Mouse (Mus musculus) MEL (cell line): ENCODE results near the gene Rapgef1. TPM values are rescaled to one million over a fixed set of nuclear protein-coding genes. Genes with fewer than 3 reads are reported as not detected.

Experiments used
- DNase-seq: peaks from one replicate; pipeline ENCODE4 v3.0.0; 2011; ENCODE audit warnings: low read depth, low spot score
- H3K27ac ChIP-seq: 2 replicates; pipeline ENCODE4 v1.5.1; 2012; ENCODE audit warnings: low read depth, mild to moderate bottlenecking, control low read depth, low read length, moderate library complexity; ENCODE audit not compliant: control insufficient read depth
- H3K27me3 ChIP-seq, 2 experiments: fragments of 150-350 bp in 1 of 2; sonication (generic) in 1 of 2; 2 replicates each; pipeline ENCODE4 v1.6.1; 2012; ENCODE audit warnings: low read length in 2 of 2, mild to moderate bottlenecking in 2 of 2, improper control_type of control experiment in 1 of 2, moderate library complexity in 1 of 2; ENCODE audit not compliant: insufficient read depth in 2 of 2, control insufficient read depth in 1 of 2
- H3K36me3 ChIP-seq, 2 experiments: 2 replicates each; pipeline ENCODE4 v1.6.1; 2012 to 2014; ENCODE audit warnings: low read length in 2 of 2, improper control_type of control experiment in 1 of 2, inconsistent platforms in 1 of 2, mild to moderate bottlenecking in 1 of 2; ENCODE audit not compliant: insufficient read depth in 2 of 2, control insufficient read depth in 1 of 2
- H3K4me1 ChIP-seq, 2 experiments: fragments of 150-350 bp in 1 of 2; sonication (generic) in 1 of 2; 2 replicates each; pipeline ENCODE4 v1.6.1; 2012; ENCODE audit warnings: low read length in 2 of 2, improper control_type of control experiment in 1 of 2, mild to moderate bottlenecking in 1 of 2; ENCODE audit not compliant: insufficient read depth in 2 of 2, control insufficient read depth in 1 of 2
- H3K4me3 ChIP-seq, 2 experiments: fragments of 150-350 bp in 1 of 2; sonication (generic) in 1 of 2; 2 replicates each; pipeline ENCODE4 v1.5.1; 2012; ENCODE audit warnings: low read depth in 2 of 2, low read length in 2 of 2, mild to moderate bottlenecking in 2 of 2, moderate library complexity in 2 of 2, control low read depth in 1 of 2, improper control_type of control experiment in 1 of 2; ENCODE audit not compliant: control insufficient read depth in 1 of 2, insufficient read depth in 1 of 2
- H3K79me2 ChIP-seq: 2 replicates; pipeline ENCODE4 v1.6.1; 2012; ENCODE audit warnings: mild to moderate bottlenecking, low read length, moderate library complexity; ENCODE audit not compliant: control insufficient read depth, poor library complexity, insufficient read depth
- H3K9ac ChIP-seq: 2 replicates; pipeline ENCODE4 v1.6.1; 2012; ENCODE audit warnings: low read depth, mild to moderate bottlenecking, control low read depth, low read length, moderate library complexity; ENCODE audit not compliant: control insufficient read depth, poor library complexity, severe bottlenecking
- H3K9me3 ChIP-seq: fragments of 150-350 bp; sonication (generic); replicated peaks from 2 replicates; pipeline ENCODE4 v1.6.1; 2012; ENCODE audit warnings: mild to moderate bottlenecking, low read length, improper control_type of control experiment, moderate library complexity; ENCODE audit not compliant: insufficient read depth
- BHLHE40 ChIP-seq: IDR thresholded peaks from 2 replicates; pipeline ENCODE4 v1.6.1; 2012; ENCODE audit warnings: low read depth, mild to moderate bottlenecking, inconsistent platforms, low read length, improper control_type of control experiment, borderline replicate concordance
- CHD2 ChIP-seq: IDR thresholded peaks from 2 replicates; pipeline ENCODE4 v1.6.1; 2011; ENCODE audit warnings: low read length, improper control_type of control experiment
- CTCF ChIP-seq, 3 experiments: IDR thresholded peaks in 2 of 3; conservative IDR thresholded peaks in 1 of 3; 2 replicates each; pipeline ENCODE4 v1.5.1; 2011 to 2012; ENCODE audit warnings: low read length in 3 of 3, low read depth in 2 of 3, mild to moderate bottlenecking in 2 of 3, improper control_type of control experiment in 1 of 3, inconsistent platforms in 1 of 3, mixed read lengths in 1 of 3, moderate library complexity in 1 of 3; ENCODE audit not compliant: control insufficient read depth in 1 of 3, insufficient read depth in 1 of 3, poor library complexity in 1 of 3, severe bottlenecking in 1 of 3
- E2F4 ChIP-seq: IDR thresholded peaks from 2 replicates; pipeline ENCODE4 v1.6.1; 2011; ENCODE audit warnings: low read depth, low read length, improper control_type of control experiment, borderline replicate concordance
- ETS1 ChIP-seq: IDR thresholded peaks from 2 replicates; pipeline ENCODE4 v1.6.1; 2012; ENCODE audit warnings: low read depth, mild to moderate bottlenecking, inconsistent platforms, low read length, improper control_type of control experiment, moderate library complexity
- GABPA ChIP-seq: IDR thresholded peaks from 2 replicates; pipeline ENCODE4 v1.6.1; 2012; ENCODE audit warnings: low read depth, mild to moderate bottlenecking, inconsistent platforms, low read length, improper control_type of control experiment, moderate library complexity
- GATA1 ChIP-seq: IDR thresholded peaks from 2 replicates; pipeline ENCODE4 v1.6.1; 2011; ENCODE audit warnings: low read depth, low read length, improper control_type of control experiment
- HCFC1 ChIP-seq: IDR thresholded peaks from 2 replicates; pipeline ENCODE4 v1.6.1; 2012; ENCODE audit warnings: low read depth, mild to moderate bottlenecking, inconsistent platforms, low read length, improper control_type of control experiment, moderate library complexity
- JUND ChIP-seq: IDR thresholded peaks from 2 replicates; pipeline ENCODE4 v1.6.1; 2011; ENCODE audit warnings: low read depth, mild to moderate bottlenecking, improper control_type of control experiment, low read length
- MAFK ChIP-seq: IDR thresholded peaks from 2 replicates; pipeline ENCODE4 v1.6.1; 2011; ENCODE audit warnings: low read depth, mild to moderate bottlenecking, low read length, improper control_type of control experiment, borderline replicate concordance
- MAZ ChIP-seq: IDR thresholded peaks from 2 replicates; pipeline ENCODE4 v1.6.1; 2012; ENCODE audit warnings: low read depth, mild to moderate bottlenecking, inconsistent platforms, low read length, improper control_type of control experiment
- MXI1 ChIP-seq: IDR thresholded peaks from 2 replicates; pipeline ENCODE4 v1.6.1; 2011; ENCODE audit warnings: mild to moderate bottlenecking, low read depth, low read length, improper control_type of control experiment
- NELFE ChIP-seq: IDR thresholded peaks from 2 replicates; pipeline ENCODE4 v1.6.1; 2011; ENCODE audit warnings: low read depth, low read length, improper control_type of control experiment
- NRF1 ChIP-seq: IDR thresholded peaks from 2 replicates; pipeline ENCODE4 v1.6.1; 2014; ENCODE audit warnings: low read depth, mild to moderate bottlenecking, inconsistent platforms, low read length, improper control_type of control experiment, moderate library complexity; ENCODE audit not compliant: poor library complexity, insufficient read depth, severe bottlenecking
- POLR2AphosphoS2 ChIP-seq: IDR thresholded peaks from 2 replicates; pipeline ENCODE4 v1.6.1; 2011; ENCODE audit warnings: low read length, improper control_type of control experiment
- RAD21 ChIP-seq: IDR thresholded peaks from 2 replicates; pipeline ENCODE4 v1.6.1; 2011; ENCODE audit warnings: mild to moderate bottlenecking, low read depth, low read length, improper control_type of control experiment
- RCOR1 ChIP-seq: IDR thresholded peaks from 2 replicates; pipeline ENCODE4 v1.6.1; 2012; ENCODE audit warnings: low read depth, mild to moderate bottlenecking, inconsistent platforms, low read length, improper control_type of control experiment
- SMC3 ChIP-seq: IDR thresholded peaks from 2 replicates; pipeline ENCODE4 v1.6.1; 2011; ENCODE audit warnings: low read depth, low read length, improper control_type of control experiment
- TAL1 ChIP-seq: IDR thresholded peaks from 2 replicates; pipeline ENCODE4 v1.6.1; 2012; ENCODE audit warnings: mild to moderate bottlenecking, inconsistent platforms, low read length, moderate library complexity, mixed read lengths
- TBP ChIP-seq: IDR thresholded peaks from 2 replicates; pipeline ENCODE4 v1.8.0; 2011; ENCODE audit warnings: low read depth, low read length, improper control_type of control experiment
- UBTF ChIP-seq: IDR thresholded peaks from 2 replicates; pipeline ENCODE4 v1.6.1; 2012; ENCODE audit warnings: low read depth, mild to moderate bottlenecking, inconsistent platforms, low read length, improper control_type of control experiment, moderate library complexity, borderline replicate concordance; ENCODE audit not compliant: insufficient read depth
- USF1 ChIP-seq: IDR thresholded peaks from 2 replicates; pipeline ENCODE4 v1.6.1; 2014; ENCODE audit warnings: low read depth, mild to moderate bottlenecking, inconsistent platforms, low read length, improper control_type of control experiment, moderate library complexity
- ZKSCAN1 ChIP-seq: IDR thresholded peaks from 2 replicates; pipeline ENCODE4 v1.6.1; 2012; ENCODE audit warnings: low read depth, mild to moderate bottlenecking, inconsistent platforms, low read length, improper control_type of control experiment, moderate library complexity
- ZMIZ1 ChIP-seq: IDR thresholded peaks from 2 replicates; pipeline ENCODE4 v1.6.1; 2012; ENCODE audit warnings: low read depth, mild to moderate bottlenecking, inconsistent platforms, low read length, improper control_type of control experiment, moderate library complexity
- polyA plus RNA-seq, 2 experiments: library from polyadenylated mRNA; stranded (reverse) in 1 of 2; unstranded in 1 of 2; fragments of >175 nt in 1 of 2; fragments of >200 nt in 1 of 2; gene quantifications; 2 replicates each; pipeline versions ENCODE4 v1.2.1 to v1.2.4; 2012; ENCODE audit warnings: low replicate concordance in 2 of 2, low read depth in 1 of 2; ENCODE audit not compliant: insufficient read length in 2 of 2, insufficient read depth in 1 of 2, missing spikeins in 1 of 2
- total RNA-seq: library from RNA; depleted of rRNA; stranded (reverse); fragments of 300-350 nt; gene quantifications from 2 replicates; pipeline ENCODE4 v1.2.3, GENCODE M21; 2012

Gene Rapgef1
- total and polyA plus RNA-seq, 3 experiments, result 57.2 to 88.3 (median 77.0) TPM

DNA sequence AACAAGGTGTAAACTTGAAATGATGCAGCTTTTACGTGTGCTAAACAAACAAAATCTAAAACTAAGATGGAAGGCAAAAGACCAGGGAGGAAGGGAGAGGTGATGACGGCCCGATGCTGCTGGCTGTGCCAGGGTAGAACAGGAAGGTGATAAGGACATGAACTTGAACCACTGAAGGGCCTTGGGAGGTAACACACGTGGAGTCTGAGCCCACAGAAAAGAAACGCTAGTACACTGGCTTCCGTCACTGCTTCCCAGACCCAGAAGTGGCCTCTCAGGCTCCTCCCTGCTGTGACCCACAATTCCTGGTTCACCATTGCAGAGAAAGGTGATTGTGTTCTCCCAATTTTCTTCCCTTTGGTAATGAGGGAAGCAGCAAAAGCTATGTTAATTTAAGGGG lies 13.1 kb upstream of the Rapgef1 start:
- no peak for DNase-seq
- no peak for TF ChIP-seq RCOR1
- TF ChIP-seq ZMIZ1, result no peak
- no peak for TF ChIP-seq TBP
- TF ChIP-seq MAFK, result no peak
- TF ChIP-seq USF1, result no peak
- no peak for TF ChIP-seq CTCF (IDR thresholded peaks at IDR 0.05 in 2 of 3, conservative IDR thresholded peaks at IDR 0.05 in 1 of 3; ENCODE audit: control insufficient read depth in 1 of 3, insufficient read depth in 1 of 3, low read depth in 2 of 3, low read length in 3 of 3, poor library complexity in 1 of 3, severe bottlenecking in 1 of 3)
- no peak for TF ChIP-seq CHD2
- TF ChIP-seq NELFE, result no peak
- TF ChIP-seq UBTF, result no peak
- Histone ChIP-seq H3K79me2 (no peaks in the 10 kb centered on the region), H3K4me3 (no peak overlapping the region), H3K36me3 (no peaks in the 10 kb centered on the region), H3K9ac (no peak overlapping the region), H3K27me3 (peaks cover 0 to 4% of the 10 kb centered on the region in 2 experiments; a peak in 1 of 4 replicates), H3K4me1 (0 out of 4 replicates have a peak, but pooled peaks cover 0 to 2% of the 10 kb centered on the region in 2 experiments), H3K9me3 (no peaks in the 10 kb centered on the region), H3K27ac (no peak overlapping the region)

DNA sequence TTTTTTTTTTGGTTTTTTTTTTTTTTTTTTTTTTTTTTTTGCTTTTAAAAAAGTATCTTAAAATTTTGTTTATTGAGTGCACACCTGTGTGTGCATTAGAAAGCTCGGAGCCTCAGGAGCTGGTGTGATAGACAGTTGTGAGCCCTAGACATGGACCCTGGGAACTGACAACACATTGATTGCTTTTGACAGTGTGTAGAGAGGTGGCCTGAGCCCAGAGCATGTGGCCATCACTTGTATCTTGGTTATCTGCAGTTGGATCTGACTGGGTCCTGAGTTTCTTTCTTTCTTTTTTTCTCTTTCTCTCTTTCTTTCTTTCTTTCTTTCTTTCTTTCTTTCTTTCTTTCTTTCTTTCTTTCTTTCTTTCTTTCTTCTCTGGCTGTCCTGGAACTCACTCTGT lies 2.2 kb upstream of the Rapgef1 start:
- no peak overlapping the region for H3K4me3 ChIP-seq
- peaks cover 0 to 11% of the 10 kb centered on the region in 2 experiments; a peak in 3 of 4 replicates for H3K4me1 ChIP-seq
- DNase-seq, result no peak
- no peaks in the 10 kb centered on the region for H3K9me3 ChIP-seq
- H3K79me2 ChIP-seq, result peaks cover 26% of the 10 kb centered on the region
- no peak overlapping the region for H3K9ac ChIP-seq
- TF ChIP-seq UBTF (no peak), ZKSCAN1 (no peak), E2F4 (no peak), HCFC1 (no peak), JUND (no peak), BHLHE40 (no peak), MXI1 (no peak), ETS1 (no peak), RAD21 (no peak), POLR2AphosphoS2 (no peak), SMC3 (no peak), TBP (no peak), TAL1 (no peak), GATA1 (no peak), GABPA (no peak), MAZ (no peak), NRF1 (no peak)
- H3K36me3 ChIP-seq, result peaks cover 0 to 10% of the 10 kb centered on the region in 2 experiments; a peak in 2 of 4 replicates
- H3K27ac ChIP-seq, result no peak overlapping the region
- H3K27me3 ChIP-seq, result peaks cover 5 to 6% of the 10 kb centered on the region in 2 experiments; a peak in 3 of 4 replicates
